Mouse (Mus musculus) ES-Bruce4 (cell line): ENCODE measurements around the gene Orm2. TPM values are rescaled to one million over a fixed set of nuclear protein-coding genes. Genes with fewer than 3 reads are reported as not detected.

Source experiments
- H3K27ac ChIP-seq: 2 replicates; pipeline ENCODE4 v1.5.1; 2012; ENCODE audit warnings: low read length, inconsistent platforms; ENCODE audit not compliant: insufficient read depth
- H3K27me3 ChIP-seq: 2 replicates; pipeline ENCODE4 v1.6.1; 2012; ENCODE audit warnings: mild to moderate bottlenecking, low read length, inconsistent platforms; ENCODE audit not compliant: control insufficient read depth, poor library complexity, insufficient read depth, severe bottlenecking
- H3K36me3 ChIP-seq: 2 replicates; pipeline ENCODE4 v1.6.1; 2012; ENCODE audit warnings: inconsistent platforms, mild to moderate bottlenecking, low read length, moderate library complexity; ENCODE audit not compliant: control insufficient read depth, poor library complexity, insufficient read depth, severe bottlenecking
- H3K4me1 ChIP-seq: one replicate; pipeline ENCODE4 v1.8.1; 2011; ENCODE audit warnings: low read length; ENCODE audit not compliant: control insufficient read depth, insufficient read depth
- H3K4me3 ChIP-seq: 2 replicates; pipeline ENCODE4 v1.5.1; 2011; ENCODE audit warnings: low read depth, mild to moderate bottlenecking, low read length
- H3K9ac ChIP-seq: 2 replicates; pipeline ENCODE4 v1.6.1; 2012; ENCODE audit warnings: low read depth, mild to moderate bottlenecking, inconsistent platforms; ENCODE audit not compliant: poor library complexity, severe bottlenecking
- H3K9me3 ChIP-seq: replicated peaks from 2 replicates; pipeline ENCODE4 v1.6.1; 2012; ENCODE audit warnings: mild to moderate bottlenecking, low read length, inconsistent platforms; ENCODE audit not compliant: control insufficient read depth, poor library complexity, insufficient read depth, severe bottlenecking
- CTCF ChIP-seq: IDR thresholded peaks from one replicate; pipeline ENCODE4 v1.8.1; 2011; ENCODE audit warnings: low read depth, low read length
- EP300 ChIP-seq: IDR thresholded peaks from 2 replicates; pipeline ENCODE4 v1.6.1; 2011; ENCODE audit warnings: low read depth, low read length; ENCODE audit not compliant: insufficient read depth
- POLR2A ChIP-seq: IDR thresholded peaks from one replicate; pipeline ENCODE4 v1.8.1; 2011; ENCODE audit warnings: low read length; ENCODE audit not compliant: insufficient read depth
- polyA plus RNA-seq: library from polyadenylated mRNA; stranded (reverse); fragments of >200 nt; gene quantifications from 2 replicates; pipeline ENCODE4 v1.2.4, GENCODE M21; 2011; ENCODE audit warnings: low read depth; ENCODE audit not compliant: missing spikeins, insufficient read depth, insufficient read length

Gene Orm2
- polyA plus RNA-seq, 1 experiment: not detected

DNA sequence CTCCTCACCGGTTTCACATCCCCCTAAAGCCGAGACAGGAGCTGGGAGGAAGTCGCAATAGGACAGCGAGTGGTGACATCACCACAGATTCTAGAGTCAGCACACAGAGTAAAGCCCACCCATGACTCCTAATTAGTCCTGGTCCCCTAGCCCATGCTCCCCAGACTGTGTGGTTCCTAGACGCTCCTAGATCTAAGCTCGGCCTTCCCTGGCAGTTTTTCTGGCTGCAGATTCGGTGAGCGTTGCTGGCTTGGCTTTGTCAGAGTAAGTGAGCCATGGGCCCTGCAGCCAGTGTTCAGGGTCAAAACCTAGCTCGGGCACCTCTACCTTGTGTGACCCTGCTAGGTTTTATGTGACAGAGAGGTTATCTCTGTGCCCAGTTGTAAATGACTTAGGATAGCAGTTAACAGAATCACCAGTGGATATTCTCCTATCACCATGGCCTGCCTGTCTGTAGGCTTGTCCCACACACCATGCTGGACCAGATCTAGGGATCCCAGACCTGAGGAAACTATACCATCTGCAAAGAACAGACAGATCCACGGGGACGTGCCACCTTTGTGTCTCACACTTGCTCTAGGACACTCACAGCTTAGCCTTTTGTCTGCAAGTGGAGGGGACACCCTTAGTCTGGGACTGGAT, 27.8 kb downstream of the Orm2 start:
- TF ChIP-seq CTCF (no peak), EP300 (no peak), POLR2A (no peak)
- Histone ChIP-seq H3K27me3 (no peaks in the 10 kb centered on the region), H3K4me1 (peaks cover 3% of the 10 kb centered on the region), H3K9me3 (no peaks in the 10 kb centered on the region), H3K4me3 (no peak overlapping the region), H3K9ac (no peak overlapping the region), H3K36me3 (no peaks in the 10 kb centered on the region), H3K27ac (no peak overlapping the region)

DNA sequence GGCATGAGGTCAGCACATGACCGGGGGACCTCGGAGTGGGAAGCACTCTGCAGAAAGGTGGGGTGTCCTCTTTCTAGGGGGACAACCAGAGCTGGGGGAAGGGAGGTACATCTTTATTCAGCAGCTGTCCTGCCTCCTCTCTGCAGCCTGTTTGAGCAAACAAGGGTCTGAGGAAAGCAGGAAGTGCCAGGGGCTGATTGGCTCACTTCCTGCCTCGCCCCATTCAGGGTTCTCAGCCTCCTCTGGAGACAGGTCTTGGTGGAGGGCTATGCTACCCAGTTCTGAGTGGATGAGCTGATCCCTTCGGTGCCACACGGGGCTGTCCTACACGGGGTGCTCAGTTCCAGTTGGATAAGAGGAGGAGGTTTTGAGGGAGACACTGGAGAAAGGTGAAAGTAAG, 29.1 kb downstream of the Orm2 start:
- no peak overlapping the region for H3K27ac ChIP-seq
- H3K4me1 ChIP-seq: peaks cover 3% of the 10 kb centered on the region
- no peak overlapping the region for H3K9ac ChIP-seq
- H3K36me3 ChIP-seq: no peaks in the 10 kb centered on the region
- no peaks in the 10 kb centered on the region for H3K9me3 ChIP-seq
- no peaks in the 10 kb centered on the region for H3K27me3 ChIP-seq
- TF ChIP-seq EP300 (no peak), POLR2A (no peak), CTCF (no peak)
- H3K4me3 ChIP-seq: no peak overlapping the region

DNA sequence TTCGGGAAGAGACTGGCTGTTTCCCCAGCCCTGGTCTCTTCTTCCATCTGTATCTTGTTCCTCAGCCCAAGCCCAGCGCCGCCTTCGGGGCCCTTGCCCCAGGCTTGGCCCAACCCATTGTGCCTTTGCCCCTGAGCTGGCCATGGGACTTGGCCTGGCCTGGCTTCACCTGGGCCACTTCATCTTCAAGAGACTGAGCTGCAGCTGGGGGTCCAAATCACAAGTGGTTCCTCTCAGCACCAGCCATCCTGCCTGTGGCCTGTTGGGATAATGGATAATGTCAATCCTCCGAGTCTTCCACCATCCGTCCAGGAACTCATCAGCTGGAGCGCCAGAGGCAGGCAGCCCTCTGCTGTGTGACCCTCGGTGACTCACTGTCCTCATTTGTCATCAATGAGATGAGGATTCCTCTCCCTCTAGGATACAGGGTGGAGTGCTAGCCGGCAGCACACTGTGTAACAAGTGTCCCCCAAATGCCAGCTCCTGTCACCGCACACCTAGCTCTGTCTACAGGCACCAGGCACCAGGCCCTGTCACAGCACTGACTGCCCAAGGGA, 35.8 kb downstream of the Orm2 start:
- Histone ChIP-seq H3K9ac (no peak overlapping the region), H3K36me3 (no peaks in the 10 kb centered on the region), H3K9me3 (no peaks in the 10 kb centered on the region; the same call in 1 of the 2 replicates), H3K4me3 (no peak overlapping the region), H3K4me1 (no peaks in the 10 kb centered on the region), H3K27ac (no peak overlapping the region), H3K27me3 (no peaks in the 10 kb centered on the region)
- no peak for TF ChIP-seq EP300
- TF ChIP-seq POLR2A: no peak
- TF ChIP-seq CTCF: no peak

DNA sequence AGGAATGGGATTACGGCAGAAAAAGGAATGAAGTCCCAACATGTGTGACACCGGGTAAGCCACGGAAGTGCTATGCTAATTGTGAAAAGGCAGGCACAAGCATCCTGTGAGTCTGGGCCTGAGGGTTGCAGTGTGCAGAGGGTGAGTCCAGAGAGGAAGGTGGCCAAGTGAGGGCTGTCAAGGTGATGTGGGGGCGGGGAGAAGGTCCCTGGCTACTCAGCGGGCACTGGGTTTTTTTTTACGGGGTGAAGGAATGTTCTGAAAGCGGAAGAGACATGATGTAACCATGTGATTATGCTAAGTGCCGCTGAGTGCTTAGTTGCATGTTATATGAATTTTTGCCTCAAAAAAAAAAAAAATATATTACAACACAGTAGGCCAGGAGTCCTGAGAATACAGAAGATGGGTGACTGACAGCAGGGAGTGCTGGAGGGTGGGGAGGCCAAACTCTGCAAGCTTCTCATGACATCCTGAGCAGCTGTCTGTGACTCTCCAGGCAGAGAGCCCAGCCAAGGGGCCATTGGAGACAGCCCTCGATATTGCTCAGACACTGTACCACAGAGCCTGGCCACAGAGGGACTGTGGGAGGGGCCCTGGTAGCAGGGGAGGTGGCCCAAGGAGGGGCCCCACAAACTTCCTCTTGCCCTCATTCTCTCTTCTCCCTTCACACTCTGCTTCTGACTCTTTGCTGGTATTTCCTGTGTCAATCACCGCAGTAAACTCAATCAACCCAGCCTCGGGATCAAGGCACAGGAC, 36.8 kb downstream of the Orm2 start:
- Histone ChIP-seq H3K4me1 (no peaks in the 10 kb centered on the region), H3K9ac (no peak overlapping the region), H3K27me3 (no peaks in the 10 kb centered on the region), H3K9me3 (no peaks in the 10 kb centered on the region; the same call in 1 of the 2 replicates), H3K36me3 (no peaks in the 10 kb centered on the region), H3K27ac (no peak overlapping the region), H3K4me3 (no peak overlapping the region)
- no peak for TF ChIP-seq EP300
- TF ChIP-seq CTCF: no peak
- TF ChIP-seq POLR2A: no peak

DNA sequence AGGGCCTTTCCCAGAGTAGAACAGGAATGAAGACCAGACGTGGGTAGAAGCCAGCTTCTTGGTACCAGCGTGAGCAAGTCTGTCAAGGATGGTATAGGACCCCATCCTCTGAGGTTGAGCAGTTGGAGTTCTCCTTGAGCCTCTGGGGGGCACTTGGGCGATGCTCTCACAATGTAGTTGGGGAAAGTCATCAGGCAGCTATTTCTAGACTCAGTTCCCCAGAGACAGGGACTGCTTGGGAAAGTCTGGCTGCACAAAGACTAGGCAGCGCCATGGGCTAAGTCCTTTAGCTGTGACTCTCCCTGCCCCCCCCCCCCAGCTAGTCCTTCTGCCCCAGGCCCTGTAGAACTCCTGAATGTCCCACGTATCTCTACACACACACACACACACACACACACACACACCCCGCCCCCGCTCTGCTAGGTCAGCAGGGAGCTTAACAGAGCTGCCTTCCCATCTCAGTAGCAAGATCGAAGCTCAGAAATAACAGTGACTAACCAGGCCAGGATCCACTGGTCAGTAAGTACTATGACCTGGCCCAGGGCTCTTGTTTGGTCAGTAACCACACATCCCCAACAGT, 37.5 kb downstream of the Orm2 start:
- Histone ChIP-seq H3K9me3 (no peaks in the 10 kb centered on the region; the same call in 1 of the 2 replicates), H3K27me3 (no peaks in the 10 kb centered on the region), H3K4me3 (no peak overlapping the region), H3K36me3 (no peaks in the 10 kb centered on the region), H3K27ac (no peak overlapping the region), H3K9ac (no peak overlapping the region), H3K4me1 (no peaks in the 10 kb centered on the region)
- no peak for TF ChIP-seq CTCF
- TF ChIP-seq EP300: no peak
- TF ChIP-seq POLR2A: no peak
